Mouse (Mus musculus) liver, embryonic 14.5 days (tissue): ENCODE measurements around the gene Slc25a41. TPM values are rescaled to one million over a fixed set of nuclear protein-coding genes. Genes with fewer than 3 reads are reported as not detected.

Experiments
- ATAC-seq: fragments of 200-750 bp; cut with Nextera tagmentation; 2 replicates; pipeline ENCODE4 v1.8.0; 2017; ENCODE audit warnings: moderate number of reproducible peaks, mild to moderate bottlenecking, moderate library complexity; ENCODE audit not compliant: insufficient read depth
- DNase-seq, 3 experiments: peaks; one replicate each; pipeline ENCODE4 v3.0.0-alpha.2; 2012 to 2013; ENCODE audit warnings: low read depth in 3 of 3, low spot score in 3 of 3
- H3K27ac ChIP-seq: fragments of 300-500 bp; sonication (generic); 2 replicates; pipeline ENCODE4 v1.5.1; 2014; ENCODE audit warnings: moderate library complexity, mild to moderate bottlenecking, control low read depth, inconsistent platforms
- H3K27me3 ChIP-seq: fragments of 300-500 bp; sonication (generic); 2 replicates; pipeline ENCODE4 v1.6.1; 2014; ENCODE audit warnings: mild to moderate bottlenecking, low read length, moderate library complexity; ENCODE audit not compliant: control insufficient read depth, insufficient read depth
- H3K36me3 ChIP-seq: fragments of 300-500 bp; sonication (generic); replicated peaks from 2 replicates; pipeline ENCODE4 v1.6.1; 2014; ENCODE audit warnings: low read depth; ENCODE audit not compliant: control insufficient read depth, insufficient read depth
- H3K4me1 ChIP-seq, 2 experiments: fragments of 200-500 bp in 1 of 2; fragments of 300-500 bp in 1 of 2; sonication (generic) in 1 of 2; replicated peaks; 2 replicates each; pipeline ENCODE4 v1.6.1; 2012 to 2014; ENCODE audit warnings: antibody characterized with exemption in 1 of 2, inconsistent platforms in 1 of 2, low read length in 1 of 2; ENCODE audit not compliant: control insufficient read depth in 2 of 2, insufficient read depth in 2 of 2
- H3K4me2 ChIP-seq: fragments of 300-500 bp; sonication (generic); 2 replicates; pipeline ENCODE4 v1.6.1; 2014; ENCODE audit warnings: low read depth, mild to moderate bottlenecking, control low read depth, moderate library complexity
- H3K4me3 ChIP-seq, 2 experiments: fragments of 200-500 bp in 1 of 2; fragments of 300-500 bp in 1 of 2; sonication (generic) in 1 of 2; 2 replicates each; pipeline ENCODE4 v1.5.1; 2012 to 2014; ENCODE audit warnings: low read depth in 2 of 2, low read length in 2 of 2, mild to moderate bottlenecking in 2 of 2, control low read depth in 1 of 2, inconsistent platforms in 1 of 2, moderate library complexity in 1 of 2; ENCODE audit not compliant: insufficient read depth in 1 of 2
- H3K9ac ChIP-seq: fragments of 300-500 bp; sonication (generic); replicated peaks from 2 replicates; pipeline ENCODE4 v1.6.1; 2014; ENCODE audit warnings: mild to moderate bottlenecking, control low read depth, moderate library complexity
- H3K9me3 ChIP-seq: fragments of 300-500 bp; sonication (generic); 2 replicates; pipeline ENCODE4 v1.6.1; 2016; ENCODE audit warnings: low read length, mixed read lengths; ENCODE audit not compliant: control insufficient read depth
- CTCF ChIP-seq: IDR thresholded peaks from 2 replicates; pipeline ENCODE4 v1.5.1; 2016; ENCODE audit warnings: antibody characterized with exemption, low read depth, control low read depth
- EP300 ChIP-seq: IDR thresholded peaks from 2 replicates; pipeline ENCODE4 v1.6.1; 2016; ENCODE audit warnings: antibody characterized with exemption, low read depth
- WGBS: fragments of 180-500 bp; shearing (Covaris S2); extraction: QIAGEN DNeasy Blood & Tissue Kit; methylation state at CpG from one replicate; pipeline ENCODE4 v1.1.7; 2014; ENCODE audit not compliant: insufficient replicate concordance; 5-methylcytosine and 5-hydroxymethylcytosine counted together
- polyA plus RNA-seq, 2 experiments: library from polyadenylated mRNA; depleted of rRNA in 1 of 2; stranded (reverse) in 1 of 2; unstranded in 1 of 2; fragments of >200 nt; fragmentation: Nextera tagmentation in 1 of 2; extraction: Ambion mirVana in 1 of 2; gene quantifications; 2 replicates each; pipeline versions ENCODE4 v1.2.1 to v1.2.3; 2012 to 2014

The Slc25a41 gene
- polyA plus RNA-seq, 2 experiments, result not detected

DNA sequence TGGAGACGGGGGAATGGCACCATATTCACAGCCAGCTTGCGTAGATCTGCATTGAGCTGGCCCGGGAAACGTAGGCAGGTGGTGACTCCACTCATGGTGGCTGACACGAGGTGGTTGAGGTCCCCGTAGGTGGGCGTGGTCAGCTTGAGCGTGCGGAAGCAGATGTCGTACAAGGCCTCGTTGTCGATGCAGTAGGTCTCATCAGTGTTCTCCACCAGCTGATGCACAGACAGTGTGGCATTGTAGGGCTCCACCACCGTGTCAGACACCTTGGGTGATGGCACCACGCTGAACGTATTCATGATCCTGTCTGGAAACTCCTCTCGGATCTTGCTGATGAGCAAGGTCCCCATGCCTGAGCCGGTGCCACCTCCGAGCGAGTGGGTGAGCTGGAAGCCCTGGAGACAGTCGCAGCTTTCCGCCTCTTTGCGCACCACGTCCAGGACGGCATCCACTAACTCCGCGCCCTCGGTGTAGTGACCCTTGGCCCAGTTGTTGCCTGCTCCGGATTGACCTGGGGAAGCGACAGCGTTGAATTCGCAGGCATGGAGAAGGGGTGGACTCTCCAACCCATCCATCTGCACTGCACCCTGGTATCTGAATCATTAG, 39.9 kb upstream of the Slc25a41 start:
- Histone ChIP-seq H3K4me2 (no peak overlapping the region), H3K27ac (no peak overlapping the region), H3K4me3 (no peak overlapping the region), H3K4me1 (no peaks in the 10 kb centered on the region; a peak in 1 of 4 replicates), H3K36me3 (no peaks in the 10 kb centered on the region), H3K9me3 (no peaks in the 10 kb centered on the region), H3K9ac (no peak overlapping the region), H3K27me3 (no peaks in the 10 kb centered on the region)
- 82% methylated on average over 31 of the region's 31 CpGs for WGBS
- DNase-seq, result no peak
- no peak for ATAC-seq
- TF ChIP-seq EP300, result no peak
- no peak for TF ChIP-seq CTCF

DNA sequence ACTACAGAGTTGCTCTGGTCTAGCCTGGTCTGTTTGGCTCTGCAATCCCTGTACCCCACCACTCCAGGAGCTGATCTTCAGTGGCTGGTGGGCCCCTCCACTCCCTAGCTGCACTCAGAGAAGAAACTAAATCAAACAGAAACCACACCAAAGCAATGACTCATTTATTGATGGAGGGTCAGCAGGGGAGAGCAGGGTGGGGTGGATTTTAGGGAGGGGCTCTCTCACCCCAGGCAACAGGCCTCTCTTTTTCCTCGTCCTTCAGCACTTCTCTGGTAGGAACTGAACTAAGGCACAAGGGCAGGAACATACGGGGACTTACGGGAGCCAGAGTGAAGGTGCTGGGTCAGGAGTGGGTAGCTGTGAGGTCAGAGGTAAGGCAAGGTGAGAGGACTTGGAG, 38.5 kb upstream of the Slc25a41 start:
- H3K27ac ChIP-seq, result no peak overlapping the region
- WGBS, result 63% methylated on average over 3 of the region's 3 CpGs
- H3K4me3 ChIP-seq, result no peak overlapping the region
- H3K4me2 ChIP-seq, result no peak overlapping the region
- no peak for DNase-seq
- H3K36me3 ChIP-seq, result no peaks in the 10 kb centered on the region
- no peak overlapping the region for H3K9ac ChIP-seq
- TF ChIP-seq EP300 (no peak), CTCF (no peak)
- ATAC-seq, result no peak
- H3K9me3 ChIP-seq, result no peaks in the 10 kb centered on the region
- no peaks in the 10 kb centered on the region for H3K27me3 ChIP-seq
- no peaks in the 10 kb centered on the region; a peak in 1 of 4 replicates for H3K4me1 ChIP-seq

DNA sequence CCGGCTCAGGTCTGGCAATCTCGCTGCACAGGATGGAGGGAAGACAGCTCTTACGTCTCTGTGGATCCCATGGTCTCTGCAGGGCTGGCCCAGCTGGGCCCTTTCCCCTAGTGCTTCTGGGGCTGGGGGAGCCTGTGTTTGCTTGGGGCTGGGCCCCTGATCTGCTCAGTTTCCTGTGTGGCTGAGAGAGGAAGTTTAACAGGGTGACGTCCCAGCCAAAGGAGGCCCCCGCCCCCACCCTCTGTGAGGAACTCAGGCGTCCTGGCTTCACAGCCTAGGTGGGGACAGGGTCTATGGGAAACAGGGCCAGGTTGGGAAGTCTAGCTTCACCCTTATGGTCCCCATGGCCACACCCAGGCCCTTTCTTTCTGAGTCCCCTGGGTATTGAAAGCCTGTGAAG, 36.9 kb upstream of the Slc25a41 start, which contains the start of gene Dennd1c:
TSS of gene Dennd1c (minus strand) at position 179 of the 400 bp plus-strand sequence.
- TF ChIP-seq CTCF, result no peak
- ATAC-seq, result no peak; the same call in 1 of the 2 replicates
- WGBS, result 10% methylated on average over 6 of the region's 6 CpGs
- Histone ChIP-seq H3K36me3 (no peaks in the 10 kb centered on the region), H3K4me3 (peak within 1 kb of the TSS in 1 of 2 experiments; percentile 8; a peak in 1 of 4 replicates), H3K27me3 (no peaks in the 10 kb centered on the region), H3K4me2 (peak within 1 kb of the TSS; percentile 26), H3K9ac (no peak within 1 kb of the TSS), H3K4me1 (no peaks in the 10 kb centered on the region; a peak in 1 of 4 replicates), H3K27ac (no peak within 1 kb of the TSS), H3K9me3 (no peaks in the 10 kb centered on the region)
- no peak for DNase-seq

DNA sequence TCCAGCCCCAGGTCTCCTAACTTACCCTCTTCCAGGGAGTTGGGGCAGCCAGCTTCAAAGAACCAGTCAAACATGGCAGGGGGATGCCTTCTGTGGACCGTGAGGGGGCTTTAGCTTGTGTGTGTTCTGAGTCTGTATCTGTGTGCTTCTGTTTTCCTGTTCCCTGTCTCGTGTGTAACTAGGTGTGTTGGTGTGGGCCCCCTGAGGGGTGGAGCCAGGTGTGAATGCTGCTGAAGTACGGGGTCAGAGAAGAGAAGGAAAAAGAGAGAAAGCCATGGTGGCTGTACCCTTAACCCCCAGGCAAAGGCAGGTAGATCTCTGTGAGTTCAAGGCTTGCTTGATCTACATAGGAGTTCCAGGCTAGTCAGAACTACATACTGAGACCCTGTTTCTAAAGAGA, 35.5 kb upstream of the Slc25a41 start:
- Histone ChIP-seq H3K4me2 (no peak overlapping the region), H3K27ac (no peak overlapping the region), H3K27me3 (no peaks in the 10 kb centered on the region), H3K9ac (no peak overlapping the region), H3K4me1 (no peaks in the 10 kb centered on the region; a peak in 1 of 4 replicates), H3K4me3 (no peak overlapping the region), H3K9me3 (no peaks in the 10 kb centered on the region), H3K36me3 (no peaks in the 10 kb centered on the region)
- DNase-seq (no peak), ATAC-seq (no peak)
- 48% methylated on average over 3 of the region's 3 CpGs for WGBS
- TF ChIP-seq CTCF, result no peak
- no peak for TF ChIP-seq EP300

DNA sequence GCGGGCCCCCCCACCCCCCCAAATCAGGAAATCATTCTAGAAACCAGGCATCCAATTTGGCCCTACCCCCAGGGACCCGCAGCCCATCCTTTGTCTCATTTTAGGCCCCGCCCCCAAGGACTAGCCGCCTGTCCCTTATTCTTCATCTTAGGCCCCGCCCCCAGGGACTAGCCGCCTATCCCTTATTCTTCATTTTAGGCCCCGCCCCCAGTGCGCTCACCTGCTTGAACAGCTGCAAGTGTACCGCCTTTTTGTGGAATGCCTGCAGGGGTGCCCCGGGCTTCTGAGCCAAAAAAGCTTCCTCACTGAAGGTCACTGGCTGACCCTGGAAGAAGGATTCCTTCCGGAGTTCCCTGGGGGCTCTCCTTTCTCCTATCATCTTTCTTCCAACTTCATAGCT, 29.2 kb upstream of the Slc25a41 start:
- Histone ChIP-seq H3K4me2 (no peak overlapping the region), H3K9me3 (no peaks in the 10 kb centered on the region), H3K27me3 (no peaks in the 10 kb centered on the region), H3K9ac (no peak overlapping the region), H3K4me1 (peaks cover 3 to 4% of the 10 kb centered on the region in 2 experiments; a peak in 1 of 4 replicates), H3K36me3 (no peaks in the 10 kb centered on the region), H3K27ac (no peak overlapping the region), H3K4me3 (no peak overlapping the region)
- WGBS, result 20% methylated on average over 11 of the region's 11 CpGs
- peak; percentile 31; the same call in 1 of the 2 replicates for ATAC-seq
- TF ChIP-seq CTCF (no peak), EP300 (no peak)
- no peak for DNase-seq
